Mouse (Mus musculus): ENCODE measurements around the gene Carf.

Carf gene

DNA sequence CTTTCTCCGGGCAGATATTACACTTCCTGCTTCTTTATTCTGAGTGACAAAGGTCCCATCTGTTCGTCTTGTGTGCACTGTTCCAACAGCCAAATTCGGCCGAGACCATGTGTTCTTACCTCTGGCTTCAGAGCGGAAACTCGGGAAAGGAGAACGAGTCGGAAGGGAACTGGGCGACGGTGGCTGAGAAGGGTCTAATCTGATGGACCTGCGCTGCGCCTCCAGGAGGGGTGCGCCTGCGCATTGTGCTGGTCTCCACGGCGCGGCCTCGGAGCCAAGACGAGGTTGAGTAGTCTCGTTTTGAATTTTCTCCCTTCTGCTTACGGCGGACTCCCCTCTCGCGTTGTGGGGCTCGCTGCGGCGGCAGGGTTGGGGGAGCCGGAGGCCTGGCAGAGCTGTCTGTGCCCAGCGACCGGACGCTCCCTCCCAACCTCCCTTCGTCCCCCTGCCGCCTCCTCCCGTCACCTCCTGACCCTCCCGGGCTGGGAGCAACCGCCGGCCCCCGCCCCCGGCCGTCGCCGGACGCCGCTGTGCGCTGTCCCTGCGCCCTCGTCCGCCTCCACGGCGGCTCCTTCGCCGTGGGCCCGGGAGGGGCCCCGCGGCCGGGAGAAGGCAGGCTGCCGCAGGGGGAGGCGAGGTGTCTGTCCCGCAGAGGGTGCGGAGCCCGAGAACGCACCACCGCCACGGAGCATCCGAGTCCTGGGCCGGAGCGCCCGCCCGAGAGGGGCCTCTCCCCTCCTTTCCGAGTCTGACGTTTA lies at the start of gene Carf, which contains the start of gene Wdr12:
Gene Carf (plus strand): TSS at position 224 of the 758 bp plus-strand sequence.
Gene Wdr12 (minus strand): TSS at position 622 of the 758 bp plus-strand sequence.
- under 1% methylated on average over 71 of the region's 71 CpGs for WGBS

DNA sequence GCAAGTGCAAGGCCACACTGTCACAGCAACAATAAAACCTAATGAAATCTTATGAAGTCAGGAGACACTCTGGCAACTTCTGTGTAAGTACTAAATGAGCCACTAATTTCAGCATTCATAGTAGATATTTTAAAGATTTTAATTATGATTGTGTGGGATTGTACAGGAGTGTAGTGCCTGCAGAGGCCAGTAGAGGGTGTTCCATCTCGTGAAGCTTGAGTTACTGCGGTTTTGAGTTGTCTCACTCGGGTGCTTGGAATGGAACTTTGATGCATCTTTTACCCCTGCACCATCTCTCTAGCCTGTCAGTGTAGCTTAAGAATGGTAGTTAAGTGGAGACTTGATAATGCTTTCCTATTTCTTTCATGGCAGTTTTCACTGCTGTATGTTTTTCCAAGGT lies 43.4 kb upstream of the Carf start:
- 45% methylated on average over 3 of the region's 3 CpGs for WGBS

- WGBS: 84% methylated on average over 3 of the region's 3 CpGs
These were observed 41.7 kb upstream of the Carf start for GRCm38 (mm10) chr1:60056310-60056709.

DNA sequence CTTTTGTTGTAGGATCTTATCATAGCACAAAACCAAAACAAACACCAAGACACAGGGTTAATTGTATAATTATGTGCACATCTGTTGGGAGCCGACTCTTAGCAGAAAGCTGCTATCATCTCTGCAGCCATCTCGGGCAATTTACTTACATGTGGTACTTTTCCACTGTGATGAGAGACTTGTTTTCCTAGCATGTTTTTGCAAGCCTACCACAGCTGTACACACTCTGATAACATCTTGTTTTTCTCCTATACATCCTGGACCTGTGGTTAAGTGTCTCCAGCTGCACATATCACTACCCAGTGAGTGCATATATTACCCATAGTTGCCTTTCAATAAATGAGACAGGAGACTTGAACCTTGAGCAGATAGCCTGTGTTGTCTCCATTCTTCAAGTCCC lies 23.1 kb upstream of the Carf start:
- 49% methylated on average over 2 of the region's 2 CpGs for WGBS

DNA sequence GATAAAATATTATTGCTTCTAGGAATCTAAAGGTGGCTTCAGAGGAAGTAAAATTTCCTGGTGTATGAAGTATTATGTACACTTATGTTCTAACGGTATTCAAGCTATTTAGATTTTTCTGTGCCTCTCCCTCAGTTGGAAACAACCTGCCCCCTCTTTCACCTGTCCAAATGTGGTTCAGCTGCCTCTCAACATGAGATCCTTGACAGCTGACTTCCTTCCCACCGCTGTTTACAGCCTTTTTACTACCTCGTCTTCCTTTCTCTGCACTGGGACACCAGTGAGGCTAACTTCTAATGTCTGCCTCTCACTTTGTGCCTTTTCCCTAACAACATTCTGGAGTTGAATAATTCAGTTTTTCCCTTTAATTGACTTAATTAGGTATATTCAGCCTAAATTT lies 22.5 kb upstream of the Carf start:
- 82% methylated on average over 3 of the region's 3 CpGs for WGBS

DNA sequence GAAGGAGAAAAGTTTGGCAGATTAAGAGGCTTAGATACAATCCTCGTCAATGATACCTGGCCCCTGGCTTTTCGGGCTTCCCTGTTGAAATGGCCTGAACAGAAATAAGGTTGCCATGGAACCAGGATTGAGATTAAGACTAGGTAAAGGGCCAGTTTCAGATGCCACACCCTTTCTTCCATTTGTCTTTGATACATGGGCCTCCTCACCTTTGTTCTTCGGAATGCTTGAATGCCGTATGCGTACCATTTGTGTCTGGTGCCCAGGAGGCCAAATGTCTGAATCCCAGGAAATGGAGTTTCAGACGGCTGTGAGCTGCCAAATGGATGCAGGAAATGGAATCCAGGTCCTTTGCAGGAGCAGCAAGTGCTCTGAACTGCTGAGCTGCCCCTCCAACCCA lies 21.6 kb upstream of the Carf start:
- 92% methylated on average over 6 of the region's 6 CpGs for WGBS

DNA sequence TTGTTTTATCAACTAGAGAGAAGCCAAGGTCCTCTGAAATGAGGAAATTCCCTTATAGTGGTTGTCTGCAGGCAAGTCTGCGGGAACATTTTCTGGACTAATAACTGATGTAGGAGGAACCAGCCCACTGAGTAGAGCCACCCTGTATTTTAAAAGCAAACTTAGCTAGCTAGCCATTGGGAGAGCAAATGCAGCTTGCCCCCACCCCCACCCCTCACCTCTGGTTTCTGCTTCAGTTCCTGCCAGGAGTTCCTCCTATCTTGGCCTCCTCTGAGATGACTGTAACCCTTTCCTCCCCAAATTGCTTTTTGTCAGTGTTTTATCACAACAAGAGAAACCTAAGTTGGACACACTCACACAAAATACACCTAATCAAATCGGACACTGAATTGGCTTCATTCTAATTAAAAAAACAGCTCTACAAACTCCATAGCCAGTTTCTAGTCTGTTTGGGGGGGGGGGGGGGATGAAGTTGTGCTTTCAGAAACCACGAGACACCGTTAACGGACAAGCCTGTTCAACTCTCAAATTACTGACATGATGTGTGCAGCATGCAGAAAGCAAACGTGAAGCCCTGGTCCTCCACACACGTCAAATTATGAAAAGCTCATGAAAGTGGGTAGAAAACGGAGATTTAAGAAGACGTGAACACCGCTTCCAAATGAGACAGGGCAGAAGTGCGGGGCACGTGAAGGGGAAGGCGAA lies 1.3 kb upstream of the Carf start:
- 8% methylated on average over 13 of the region's 13 CpGs for WGBS

- WGBS: under 1% methylated on average over 25 of the region's 25 CpGs
These were observed 597 bp upstream of the Carf start for GRCm38 (mm10) chr1:60097277-60098023.

GRCm38 (mm10) chr1:60098839-60099238 lies 792 bp downstream of the Carf start:
- 7% methylated on average over 9 of the region's 9 CpGs for WGBS

GRCm38 (mm10) chr1:60104582-60104981 lies 6.5 kb downstream of the Carf start:
- 98% methylated on average over 1 of the region's 1 CpGs for WGBS

GRCm38 (mm10) chr1:60117721-60118455 lies 19.8 kb downstream of the Carf start:
- WGBS: 92% methylated on average over 7 of the region's 7 CpGs

GRCm38 (mm10) chr1:60137346-60137745 lies 39.3 kb downstream of the Carf start:
- 67% methylated on average over 9 of the region's 9 CpGs for WGBS

DNA sequence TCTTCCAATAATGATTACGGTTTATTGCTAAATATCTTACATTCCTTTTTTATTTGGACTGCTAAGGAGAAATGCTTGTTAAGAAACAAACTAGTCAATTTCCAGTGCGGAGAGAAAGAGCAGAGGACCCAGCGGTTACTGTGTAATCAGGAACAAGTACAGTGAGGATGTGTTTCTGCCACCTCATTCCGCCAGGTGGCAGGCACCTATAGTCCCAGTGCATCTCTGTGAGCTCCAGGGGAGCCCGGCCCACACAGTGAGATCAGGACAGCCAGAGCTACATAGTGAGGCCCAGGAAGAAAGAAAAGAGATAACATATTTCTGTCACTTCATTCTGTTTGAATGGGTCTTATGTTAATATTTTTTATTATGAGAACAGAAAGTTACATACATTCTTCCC lies 54.7 kb downstream of the Carf start:
- WGBS: 90% methylated on average over 5 of the region's 5 CpGs

- 91% methylated on average over 7 of the region's 7 CpGs for WGBS
These were observed 58.6 kb downstream of the Carf start for GRCm38 (mm10) chr1:60156651-60157050.

GRCm38 (mm10) chr1:60158411-60158810 lies 60.4 kb downstream of the Carf start:
- 49% methylated on average over 3 of the region's 3 CpGs for WGBS

- WGBS: 95% methylated on average over 3 of the region's 3 CpGs
These were observed 65.6 kb downstream of the Carf start for GRCm38 (mm10) chr1:60163676-60164075.

- 71% methylated on average over 2 of the region's 2 CpGs for WGBS
These were observed 71.6 kb downstream of the Carf start for GRCm38 (mm10) chr1:60169626-60170025.

GRCm38 (mm10) chr1:60170251-60170650 lies 72.2 kb downstream of the Carf start:
- 86% methylated on average over 2 of the region's 2 CpGs for WGBS

- whole genome bisulfite sequencing: 89% methylated on average over 3 of the region's 3 CpGs
These were observed 75.1 kb downstream of the Carf start for GRCm38 (mm10) chr1:60173119-60173518.

GRCm38 (mm10) chr1:60177814-60178213 lies 79.8 kb downstream of the Carf start:
- 81% methylated on average over 1 of the region's 1 CpGs for WGBS

DNA sequence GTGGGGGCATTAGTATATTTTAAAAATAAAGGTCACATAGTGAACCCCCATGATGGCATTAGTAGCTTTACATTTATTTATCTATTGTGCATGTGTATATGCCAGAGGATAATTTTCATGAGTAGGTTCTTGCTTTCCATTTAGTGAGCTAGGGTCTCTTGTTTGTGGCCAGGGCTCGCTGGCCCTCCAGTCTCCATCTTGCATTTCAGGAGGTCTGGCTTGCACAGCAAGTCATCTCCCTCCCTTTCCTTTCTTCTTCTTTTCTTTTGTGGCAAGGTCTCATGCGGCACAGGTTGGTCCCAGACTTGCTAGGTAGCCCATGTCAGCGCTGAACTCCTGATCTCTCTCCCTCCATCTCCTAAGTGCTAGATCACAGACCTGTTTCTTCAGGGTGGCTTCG lies 81.3 kb downstream of the Carf start:
- 24% methylated on average over 4 of the region's 4 CpGs for WGBS

Measured in cerebral cortex, adult 2 months (tissue).